In genomic region chr19:15925719-15926045, GRCm38 (mm10) we compare ENCODE assay signal across 8 mouse cellular contexts. TPM values are rescaled to one million over a fixed set of nuclear protein-coding genes. Genes with fewer than 3 reads are reported as not detected.
DNase-seq lines count a peak whose midpoint lies in the region; ATAC-seq and TF ChIP-seq lines count a peak whose summit lies in the region.

No protein-coding gene starts in this region.

- peak; percentile 12; the same call in 1 of the 2 replicates for ATAC-seq in intestine, embryonic 14.5 days (replicated peaks; ENCODE audit: low FRiP score, low TSS enrichment, low read depth)

- H3K36me3 ChIP-seq in intestine, embryonic 14.5 days (ENCODE audit: control insufficient read depth, insufficient read depth, low read length) = no peaks in the 10 kb centered on the region
- no peaks in the 10 kb centered on the region for H3K36me3 ChIP-seq in small intestine, adult 2 months (ENCODE audit: control insufficient read depth, insufficient read depth, low read length)

- DNase-seq in NIH3T3 (ENCODE audit: low read depth) = peak; percentile 98
- peak; percentile 47 to 63 for DNase-seq in cerebellum, postnatal 10 days
- peak; percentile 65 for DNase-seq in gastrocnemius, postnatal 14 days
- DNase-seq in intestine, embryonic 14.5 days (ENCODE audit: low spot score) = peak; percentile 74
- peak; percentile 32 to 52 for DNase-seq in left cerebral cortex, adult 8-10 months (ENCODE audit: low spot score in 2 of 2)
- peak; percentile 89 for DNase-seq in lung, postnatal 36 days
- no peak for DNase-seq in thymus, adult 18-20 months

- intact Hi-C loops in gastrocnemius, postnatal 14 days (cut with DNase I; ENCODE audit: low total_unique reads) = no loop called here

- H3K9ac ChIP-seq in intestine, embryonic 14.5 days (ENCODE audit: low read length) = no peak overlapping the region

- H3K27me3 ChIP-seq in intestine, embryonic 14.5 days (replicated peaks; ENCODE audit: control insufficient read depth, insufficient read depth, low read length) = no peaks in the 10 kb centered on the region
- H3K27me3 ChIP-seq in small intestine, adult 2 months (ENCODE audit: control insufficient read depth, insufficient read depth, low read length) = 0 out of 2 replicates have a peak, but pooled peaks cover 3% of the 10 kb centered on the region

- peak overlapping the region; percentile 91 for H3K4me2 ChIP-seq in intestine, embryonic 14.5 days (ENCODE audit: low read length)

- H3K4me3 ChIP-seq in intestine, embryonic 14.5 days (ENCODE audit: low read depth, low read length) = peak overlapping the region; percentile 61
- peak overlapping the region; percentile 68; the same call in 1 of the 2 replicates for H3K4me3 ChIP-seq in small intestine, adult 2 months (ENCODE audit: low read depth, low read length)

- TF ChIP-seq POLR2A in small intestine, adult 2 months (IDR thresholded peaks at IDR 0.05; ENCODE audit: low read depth, low read length) = no peak

- H3K27ac ChIP-seq in intestine, embryonic 14.5 days (ENCODE audit: low read depth) = peak overlapping the region; percentile 19; the same call in 1 of the 2 replicates
- H3K27ac ChIP-seq in small intestine, adult 2 months (ENCODE audit: insufficient read depth, low read depth, low read length) = no peak overlapping the region

- WGBS in intestine, embryonic 14.5 days = 20% methylated on average over 4 of the region's 4 CpGs
- WGBS in small intestine, adult 2 months = 8% methylated on average over 4 of the region's 4 CpGs

- H3K4me1 ChIP-seq in intestine, embryonic 14.5 days (replicated peaks; ENCODE audit: control insufficient read depth, insufficient read depth, low read length) = peaks cover 18% of the 10 kb centered on the region
- peaks cover 7% of the 10 kb centered on the region for H3K4me1 ChIP-seq in small intestine, adult 2 months (ENCODE audit: control insufficient read depth, insufficient read depth, insufficient read length, low read length)

- TF ChIP-seq CTCF in small intestine, adult 2 months (IDR thresholded peaks at IDR 0.05; ENCODE audit: extremely low read depth, insufficient read length, insufficient replicate concordance, low read depth, low read length) = no peak

- H3K9me3 ChIP-seq in intestine, embryonic 14.5 days (ENCODE audit: control insufficient read depth, low read length) = no peaks in the 10 kb centered on the region

RNA-seq across cellular contexts. Expression of gene Psat1, which starts 21.5 kb away (rescaled TPM):
- 10 to 100 TPM in 1 of 2 experiments, 1 to 10 TPM in 1; 7.3 to 12.1 TPM for total RNA-seq in gastrocnemius, postnatal 14 days (2021)
- polyA plus RNA-seq in intestine, embryonic 14.5 days (2014; fragmentation: Nextera tagmentation; extraction: Ambion mirVana) = 74.0 and 80.8 TPM in 2 replicates
- 100 to 1,000 TPM; 116 to 122 (median 118) TPM for total RNA-seq in left cerebral cortex, adult 8-10 months (2022)
- polyA plus RNA-seq in small intestine, adult 2 months (2012; rRNA removed) = 1.5 and 1.8 TPM in 2 replicates

RNA-seq across cellular contexts. Expression of gene Cep78, which starts 59.1 kb away (rescaled TPM):
- 1 to 10 TPM; 2.4 to 2.7 TPM for total RNA-seq in gastrocnemius, postnatal 14 days (2021)
- 23.4 and 24.2 TPM in 2 replicates for polyA plus RNA-seq in intestine, embryonic 14.5 days (2014; fragmentation: Nextera tagmentation; extraction: Ambion mirVana)
- total RNA-seq in left cerebral cortex, adult 8-10 months (2022) = 10 to 100 TPM in 2 of 4 experiments, 1 to 10 TPM in 2; 8.8 to 10.5 (median 9.8) TPM
- 1.1 TPM in 2 replicates for polyA plus RNA-seq in small intestine, adult 2 months (2012; rRNA removed)

Comparison
In these comparisons a context has a peak if more than half of its experiments do, and no peak if none do; other contexts are left out.
1. DNase-seq: peak in NIH3T3 (single experiment), cerebellum, postnatal 10 days (2 of 2), gastrocnemius, postnatal 14 days (single experiment), intestine, embryonic 14.5 days (single experiment), left cerebral cortex, adult 8-10 months (2 of 2) and lung, postnatal 36 days (single experiment); none in thymus, adult 18-20 months (0 of 2).
2. RNA of gene Psat1, which starts 21.5 kb away (total RNA-seq): 116 to 122 TPM in left cerebral cortex, adult 8-10 months; 7.3 to 12.1 TPM in gastrocnemius, postnatal 14 days; every median in the first group is over 4 times any median in the second.